ENCODE assay signal across 24 mouse cellular contexts in the genomic region with DNA sequence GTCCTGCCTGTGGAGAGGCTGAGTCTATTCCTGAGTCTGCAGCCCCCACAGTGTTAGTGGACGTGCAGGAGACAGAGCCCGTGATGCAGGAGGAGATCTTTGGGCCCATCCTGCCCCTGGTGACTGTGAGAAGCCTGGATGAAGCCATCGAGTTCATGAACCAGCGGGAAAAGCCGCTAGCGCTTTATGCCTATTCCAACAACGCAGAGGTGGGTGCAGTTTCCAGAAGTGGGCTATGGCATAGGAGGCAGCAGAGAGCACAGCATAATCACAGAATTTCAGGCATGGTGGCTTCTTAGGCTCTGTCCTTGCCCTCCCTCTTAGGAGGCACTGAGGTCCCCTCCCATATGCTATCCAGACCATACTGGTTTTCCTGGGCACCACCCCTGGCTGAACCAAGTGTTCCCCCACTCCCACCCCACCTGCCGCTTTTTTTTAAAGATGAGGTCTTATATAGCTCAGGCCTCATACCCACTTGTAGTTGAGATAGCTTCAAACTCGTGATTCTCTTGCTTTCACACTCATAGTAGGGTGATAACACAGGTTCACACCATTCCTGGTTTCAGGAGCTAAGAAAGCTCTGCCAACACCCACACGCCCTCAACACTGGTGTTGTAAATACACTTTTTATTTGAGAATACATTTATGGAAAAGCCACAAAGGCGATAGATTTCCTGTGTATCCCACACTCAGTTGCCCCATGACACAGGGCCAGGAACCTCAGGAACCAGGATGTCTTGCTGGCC. TPM values are rescaled to one million over a fixed set of nuclear protein-coding genes. Genes with fewer than 3 reads are reported as not detected.
DNase-seq lines count a peak whose midpoint lies in the region; ATAC-seq lines count a peak whose summit lies in the region.
"Had no signal": no experiment of that assay in that cellular context is flagged by ENCODE, and none has a peak within 500 bp of the region (broad histone marks: within the 10 kb centered on the region; RNA-seq: fewer than 3 reads in every experiment).

No protein-coding gene starts in this region.

- peaks cover 17% of the 10 kb centered on the region; the same call in 1 of the 2 replicates for H3K27me3 ChIP-seq in liver, embryonic 12.5 days (replicated peaks)
- H3K27me3 ChIP-seq in liver, embryonic 11.5 days (replicated peaks; ENCODE audit: control insufficient read depth, insufficient read depth, low read length): no peaks in the 10 kb centered on the region
- H3K27me3 ChIP-seq: embryonic facial prominence, embryonic 12.5 days; midbrain, embryonic 13.5 days had no signal

- no peak overlapping the region for H3K27ac ChIP-seq in liver, embryonic 12.5 days
- no peak overlapping the region for H3K27ac ChIP-seq in liver, embryonic 11.5 days (ENCODE audit: low read depth, low read length)
- H3K27ac ChIP-seq: embryonic facial prominence, embryonic 12.5 days; midbrain, embryonic 13.5 days had no signal

- no peak overlapping the region for H3K4me3 ChIP-seq in liver, embryonic 12.5 days
- no peak overlapping the region for H3K4me3 ChIP-seq in liver, embryonic 11.5 days (ENCODE audit: low read depth, low read length)
- H3K4me3 ChIP-seq: embryonic facial prominence, embryonic 12.5 days; midbrain, embryonic 13.5 days had no signal

- peak; percentile 23; the same call in 1 of the 2 replicates for ATAC-seq in frontal cortex, adult (ENCODE audit: low TSS enrichment)
- ATAC-seq in liver, embryonic 12.5 days: no peak
- ATAC-seq in liver, embryonic 11.5 days (replicated peaks; ENCODE audit: low FRiP score): no peak
- ATAC-seq in common myeloid progenitor, adult 5-6 weeks (replicated peaks; ENCODE audit: low read depth, poor library complexity, severe bottlenecking): peak; percentile 49; the same call in 1 of the 2 replicates
- ATAC-seq: inflammation-experienced regulatory T-cells, adult 6 months; midbrain, embryonic 13.5 days had no signal

- H3K4me1 ChIP-seq in liver, embryonic 12.5 days: peaks cover 12% of the 10 kb centered on the region
- peaks cover 3% of the 10 kb centered on the region for H3K4me1 ChIP-seq in liver, embryonic 11.5 days (replicated peaks; ENCODE audit: control insufficient read depth, insufficient read depth, low read length)
- H3K4me1 ChIP-seq: embryonic facial prominence, embryonic 12.5 days; midbrain, embryonic 13.5 days had no signal

- no peak for DNase-seq in frontal cortex, postnatal 25 days (ENCODE audit: low spot score in 2 of 2)
- DNase-seq in liver, embryonic 11.5 days (ENCODE audit: low spot score): no peak
- DNase-seq in ES-CJ7 (ENCODE audit: low read depth, low spot score): peak; percentile 52
- DNase-seq in thymus, postnatal 25 days: no peak
- DNase-seq in layer of hippocampus, postnatal 14 days (ENCODE audit: low spot score in 2 of 2): no peak
- DNase-seq: adrenal gland, postnatal 10 days; B cell, adult 2 months; cerebellum, adult 9-11 months; gastrocnemius, postnatal 10 days; kidney, postnatal 10 days; lung, postnatal 36 days; right cerebral cortex, postnatal 14 days; thymus, adult 18-20 months had no signal

- no peak overlapping the region for H3K4me2 ChIP-seq in liver, embryonic 12.5 days
- H3K4me2 ChIP-seq in liver, embryonic 11.5 days: no peak overlapping the region
- H3K4me2 ChIP-seq: embryonic facial prominence, embryonic 12.5 days; heart, embryonic 11.5 days; midbrain, embryonic 13.5 days had no signal

- no peaks in the 10 kb centered on the region for H3K9me3 ChIP-seq in liver, embryonic 12.5 days (replicated peaks)
- H3K9me3 ChIP-seq in liver, embryonic 11.5 days (ENCODE audit: control insufficient read depth, low read length): no peaks in the 10 kb centered on the region
- H3K9me3 ChIP-seq: embryonic facial prominence, embryonic 12.5 days; midbrain, embryonic 13.5 days had no signal

- 53% methylated on average over 11 of the region's 11 CpGs for WGBS in liver, embryonic 12.5 days (ENCODE audit: insufficient replicate concordance)
- 67% methylated on average over 11 of the region's 11 CpGs for WGBS in liver, embryonic 11.5 days

- no peaks in the 10 kb centered on the region for H3K36me3 ChIP-seq in liver, embryonic 12.5 days
- H3K36me3 ChIP-seq in liver, embryonic 11.5 days (ENCODE audit: control insufficient read depth, insufficient read depth, low read length): no peaks in the 10 kb centered on the region
- H3K36me3 ChIP-seq: embryonic facial prominence, embryonic 12.5 days; midbrain, embryonic 13.5 days had no signal

- 0 out of 2 replicates have a peak overlapping the region, but pooled peaks have one; percentile 22 for H3K9ac ChIP-seq in liver, embryonic 12.5 days
- H3K9ac ChIP-seq in liver, embryonic 11.5 days (ENCODE audit: low read depth, low read length): no peak overlapping the region
- H3K9ac ChIP-seq: embryonic facial prominence, embryonic 12.5 days; midbrain, embryonic 13.5 days had no signal

RNA-seq across cellular contexts. Expression of a gene that starts 5.6 kb away (rescaled TPM):
- 0.14 and 0.22 TPM in 2 replicates for polyA plus RNA-seq in liver, embryonic 12.5 days (2016; fragmentation: Nextera tagmentation; extraction: Ambion mirVana)
- 0.48 and 0.70 TPM in 2 replicates for polyA plus RNA-seq in liver, embryonic 11.5 days (2014; fragmentation: Nextera tagmentation; extraction: Ambion mirVana)
- total RNA-seq in common myeloid progenitor, adult 5-6 weeks (2017): 0.59 TPM in 1 of 2 replicates, not detected in the other
- total RNA-seq in layer of hippocampus, postnatal 14 days (2021): 1 to 10 TPM in 1 of 2 experiments, under 1 TPM in 1; 0.98 to 1.9 TPM
- total RNA-seq: hematopoietic stem cell, adult 5-6 weeks; liver, adult 2 months had no signal
- polyA plus RNA-seq: inflammation-experienced regulatory T-cells, adult 6 months had no signal

RNA-seq across cellular contexts. Expression of a gene that starts 8.1 kb away (rescaled TPM):
- 0.04 TPM in 1 of 2 replicates, not detected in the other for polyA plus RNA-seq in liver, embryonic 12.5 days (2016; fragmentation: Nextera tagmentation; extraction: Ambion mirVana)
- not detected in 2 replicates for polyA plus RNA-seq in liver, embryonic 11.5 days (2014; fragmentation: Nextera tagmentation; extraction: Ambion mirVana)
- total RNA-seq in common myeloid progenitor, adult 5-6 weeks (2017): 0.41 TPM in 1 of 2 replicates, not detected in the other
- total RNA-seq in layer of hippocampus, postnatal 14 days (2021): not detected
- total RNA-seq: ES-E14; gastrocnemius, postnatal 10 days; hematopoietic stem cell, adult 5-6 weeks had no signal
- polyA plus RNA-seq: embryonic facial prominence, embryonic 12.5 days; heart, embryonic 11.5 days; inflammation-experienced regulatory T-cells, adult 6 months; midbrain, embryonic 13.5 days had no signal

RNA-seq across cellular contexts. Expression of a gene that starts 19.9 kb away (rescaled TPM):
- 9.1 and 10.0 TPM in 2 replicates for polyA plus RNA-seq in liver, embryonic 12.5 days (2016; fragmentation: Nextera tagmentation; extraction: Ambion mirVana)
- polyA plus RNA-seq in liver, embryonic 11.5 days (2014; fragmentation: Nextera tagmentation; extraction: Ambion mirVana): 12.0 and 14.5 TPM in 2 replicates
- total RNA-seq in common myeloid progenitor, adult 5-6 weeks (2017): 2.1 and 5.4 TPM in 2 replicates
- total RNA-seq in layer of hippocampus, postnatal 14 days (2021): 1 to 10 TPM; 2.0 to 2.3 TPM

RNA-seq across cellular contexts. Expression of a gene that starts 26.0 kb away (rescaled TPM):
- polyA plus RNA-seq in liver, embryonic 12.5 days (2016; fragmentation: Nextera tagmentation; extraction: Ambion mirVana): 1.2 and 1.3 TPM in 2 replicates
- polyA plus RNA-seq in liver, embryonic 11.5 days (2014; fragmentation: Nextera tagmentation; extraction: Ambion mirVana): 1.8 TPM in 2 replicates
- not detected in 2 replicates for total RNA-seq in common myeloid progenitor, adult 5-6 weeks (2017)
- not detected for total RNA-seq in layer of hippocampus, postnatal 14 days (2021)
- total RNA-seq: adrenal gland, postnatal 10 days; ES-E14; gastrocnemius, postnatal 10 days; hematopoietic stem cell, adult 5-6 weeks; left cerebral cortex, postnatal 25 days; liver, adult 2 months had no signal
- polyA plus RNA-seq: embryonic facial prominence, embryonic 12.5 days; inflammation-experienced regulatory T-cells, adult 6 months; liver, adult 2 months; midbrain, embryonic 13.5 days had no signal

RNA-seq across cellular contexts. Expression of a gene that starts 31.5 kb away (rescaled TPM):
- 14.3 and 15.3 TPM in 2 replicates for polyA plus RNA-seq in liver, embryonic 12.5 days (2016; fragmentation: Nextera tagmentation; extraction: Ambion mirVana)
- 14.2 and 16.0 TPM in 2 replicates for polyA plus RNA-seq in liver, embryonic 11.5 days (2014; fragmentation: Nextera tagmentation; extraction: Ambion mirVana)
- total RNA-seq in common myeloid progenitor, adult 5-6 weeks (2017): 83.0 and 99.7 TPM in 2 replicates
- total RNA-seq in layer of hippocampus, postnatal 14 days (2021): 10 to 100 TPM; 17.1 to 18.1 TPM

Comparison
In these comparisons a context has a peak if more than half of its experiments do, and no peak if none do; other contexts are left out.
1. ATAC-seq: peak in frontal cortex, adult (single experiment) and common myeloid progenitor, adult 5-6 weeks (single experiment); none in liver, embryonic 12.5 days (single experiment) and liver, embryonic 11.5 days (single experiment).